22 mouse cellular contexts compared by ENCODE assay signal in genomic region chr8:75204190-75204868, GRCm38 (mm10). TPM values are rescaled to one million over a fixed set of nuclear protein-coding genes. Genes with fewer than 3 reads are reported as not detected.
DNase-seq lines count a peak whose midpoint lies in the region; ATAC-seq lines count a peak whose summit lies in the region.
"Had no signal": no experiment of that assay in that cellular context is flagged by ENCODE, and none has a peak within 500 bp of the region (broad histone marks: within the 10 kb centered on the region; RNA-seq: fewer than 3 reads in every experiment).

No protein-coding gene starts in this region.

- H3K9ac ChIP-seq in heart, embryonic 11.5 days (ENCODE audit: low read depth, low read length), result no peak overlapping the region
- H3K9ac ChIP-seq: forebrain, embryonic 13.5 days; heart, embryonic 13.5 days; hindbrain, embryonic 12.5 days; hindbrain, embryonic 15.5 days had no signal

- no peaks in the 10 kb centered on the region for H3K27me3 ChIP-seq in heart, embryonic 11.5 days (ENCODE audit: control insufficient read depth, insufficient read depth, low read length)
- H3K27me3 ChIP-seq: hindbrain, embryonic 15.5 days had no signal

- H3K4me3 ChIP-seq in heart, embryonic 11.5 days (ENCODE audit: low read depth, low read length), result no peak overlapping the region
- H3K4me3 ChIP-seq: forebrain, embryonic 10.5 days; forebrain, embryonic 13.5 days; heart, embryonic 13.5 days; hindbrain, embryonic 12.5 days; hindbrain, embryonic 15.5 days had no signal

- H3K4me2 ChIP-seq in heart, embryonic 11.5 days, result no peak overlapping the region
- H3K4me2 ChIP-seq: forebrain, embryonic 13.5 days; heart, embryonic 13.5 days; hindbrain, embryonic 12.5 days; hindbrain, embryonic 15.5 days had no signal

- H3K27ac ChIP-seq in heart, embryonic 11.5 days (ENCODE audit: low read depth, low read length), result no peak overlapping the region
- H3K27ac ChIP-seq: forebrain, embryonic 10.5 days; forebrain, embryonic 13.5 days; heart, embryonic 13.5 days; hindbrain, embryonic 12.5 days; hindbrain, embryonic 15.5 days had no signal

- no peaks in the 10 kb centered on the region for H3K36me3 ChIP-seq in heart, embryonic 11.5 days (ENCODE audit: control insufficient read depth, insufficient read depth, low read length)
- H3K36me3 ChIP-seq: forebrain, embryonic 10.5 days; heart, embryonic 13.5 days; hindbrain, embryonic 12.5 days; hindbrain, embryonic 15.5 days had no signal

- H3K4me1 ChIP-seq in heart, embryonic 11.5 days (ENCODE audit: control insufficient read depth, insufficient read depth, low read length), result no peaks in the 10 kb centered on the region
- H3K4me1 ChIP-seq: forebrain, embryonic 13.5 days; hindbrain, embryonic 12.5 days had no signal

- ATAC-seq in heart, embryonic 11.5 days (replicated peaks; ENCODE audit: insufficient number of reproducible peaks, low FRiP score, low TSS enrichment), result no peak
- no peak for ATAC-seq in megakaryocyte, adult 5-6 weeks (ENCODE audit: poor library complexity, severe bottlenecking)
- ATAC-seq: CD4-positive, CD25-positive, alpha-beta regulatory T cell, adult 4 months; forebrain, embryonic 13.5 days; forebrain, embryonic 16.5 days had no signal

- WGBS in heart, embryonic 11.5 days (ENCODE audit: insufficient replicate concordance), result 82% methylated on average over 13 of the region's 13 CpGs

- peak; percentile 24 for DNase-seq in brain, adult 2 months (ENCODE audit: low read depth, low spot score)
- peak; percentile 54 for DNase-seq in layer of hippocampus, adult 11-12 months (ENCODE audit: low spot score)
- peak; percentile 55 for DNase-seq in layer of hippocampus, adult 9-11 months
- DNase-seq in kidney, postnatal 10 days, result no peak
- DNase-seq: adrenal gland, adult 2 months; adrenal gland, postnatal 14 days; cerebellum, adult 11-12 months; cerebellum, adult 8-10 months; gastrocnemius, postnatal 25 days; heart, adult 18-20 months; heart, postnatal 14 days had no signal

- H3K9me3 ChIP-seq in heart, embryonic 11.5 days (replicated peaks; ENCODE audit: control insufficient read depth, low read length), result no peaks in the 10 kb centered on the region
- H3K9me3 ChIP-seq: forebrain, embryonic 10.5 days; forebrain, embryonic 13.5 days; heart, embryonic 13.5 days; hindbrain, embryonic 12.5 days; hindbrain, embryonic 15.5 days had no signal

RNA-seq across cellular contexts. Expression of gene Rasd2, which starts 9.4 kb away (rescaled TPM):
- polyA plus RNA-seq in heart, embryonic 11.5 days (2014; fragmentation: Nextera tagmentation; extraction: Ambion mirVana), result 0.10 and 0.16 TPM in 2 replicates
- 0.18 TPM in 1 of 2 replicates, not detected in the other for total RNA-seq in megakaryocyte, adult 5-6 weeks (2015)
- total RNA-seq in megakaryocyte, adult 5-6 weeks (2017), result not detected in 2 replicates
- total RNA-seq: MEL had no signal
- polyA plus RNA-seq: C2C12; CD4-positive, CD25-positive, alpha-beta regulatory T cell, adult 4 months had no signal
